Mouse (Mus musculus) kidney, embryonic 15.5 days (tissue): ENCODE results near the gene Trub1. TPM values are rescaled to one million over a fixed set of nuclear protein-coding genes. Genes with fewer than 3 reads are reported as not detected.

Experiments used
- ATAC-seq: fragments of 200-750 bp; cut with Nextera tagmentation; replicated peaks from 2 replicates; pipeline ENCODE4 v1.8.0; 2017; ENCODE audit warnings: moderate TSS enrichment; ENCODE audit not compliant: low FRiP score
- H3K27ac ChIP-seq: fragments of 300-500 bp; sonication (generic); 2 replicates; pipeline ENCODE4 v1.5.1; 2015; ENCODE audit warnings: mild to moderate bottlenecking, inconsistent platforms
- H3K27me3 ChIP-seq: fragments of 300-500 bp; sonication (generic); 2 replicates; pipeline ENCODE4 v1.6.1; 2015; ENCODE audit warnings: inconsistent platforms
- H3K36me3 ChIP-seq: fragments of 300-500 bp; sonication (generic); 2 replicates; pipeline ENCODE4 v1.6.1; 2015; ENCODE audit warnings: inconsistent platforms
- H3K4me1 ChIP-seq: fragments of 300-500 bp; sonication (generic); 2 replicates; pipeline ENCODE4 v1.6.1; 2015; ENCODE audit warnings: inconsistent platforms
- H3K4me2 ChIP-seq: fragments of 300-500 bp; sonication (generic); 2 replicates; pipeline ENCODE4 v1.6.1; 2015; ENCODE audit warnings: moderate library complexity, mild to moderate bottlenecking, inconsistent platforms
- H3K4me3 ChIP-seq: fragments of 300-500 bp; sonication (generic); replicated peaks from 2 replicates; pipeline ENCODE4 v1.5.1; 2015; ENCODE audit warnings: mild to moderate bottlenecking, inconsistent platforms
- H3K9ac ChIP-seq: fragments of 300-500 bp; sonication (generic); 2 replicates; pipeline ENCODE4 v1.6.1; 2015; ENCODE audit warnings: mild to moderate bottlenecking, inconsistent platforms
- H3K9me3 ChIP-seq: fragments of 300-500 bp; sonication (generic); replicated peaks from 2 replicates; pipeline ENCODE4 v1.6.1; 2016; ENCODE audit warnings: inconsistent platforms
- WGBS: fragments of 180-500 bp; shearing (Covaris S2); methylation state at CpG from one replicate; pipeline ENCODE4 v1.1.7; 2015; ENCODE audit warnings: mixed read lengths; 5-methylcytosine and 5-hydroxymethylcytosine counted together
- polyA plus RNA-seq: library from polyadenylated mRNA; unstranded; fragments of >200 nt; fragmentation: Nextera tagmentation; extraction: Ambion mirVana; gene quantifications from 2 replicates; pipeline ENCODE4 v1.2.1, GENCODE M21; 2015

The Trub1 gene
- 28.2 and 30.6 TPM in 2 replicates for polyA plus RNA-seq

DNA sequence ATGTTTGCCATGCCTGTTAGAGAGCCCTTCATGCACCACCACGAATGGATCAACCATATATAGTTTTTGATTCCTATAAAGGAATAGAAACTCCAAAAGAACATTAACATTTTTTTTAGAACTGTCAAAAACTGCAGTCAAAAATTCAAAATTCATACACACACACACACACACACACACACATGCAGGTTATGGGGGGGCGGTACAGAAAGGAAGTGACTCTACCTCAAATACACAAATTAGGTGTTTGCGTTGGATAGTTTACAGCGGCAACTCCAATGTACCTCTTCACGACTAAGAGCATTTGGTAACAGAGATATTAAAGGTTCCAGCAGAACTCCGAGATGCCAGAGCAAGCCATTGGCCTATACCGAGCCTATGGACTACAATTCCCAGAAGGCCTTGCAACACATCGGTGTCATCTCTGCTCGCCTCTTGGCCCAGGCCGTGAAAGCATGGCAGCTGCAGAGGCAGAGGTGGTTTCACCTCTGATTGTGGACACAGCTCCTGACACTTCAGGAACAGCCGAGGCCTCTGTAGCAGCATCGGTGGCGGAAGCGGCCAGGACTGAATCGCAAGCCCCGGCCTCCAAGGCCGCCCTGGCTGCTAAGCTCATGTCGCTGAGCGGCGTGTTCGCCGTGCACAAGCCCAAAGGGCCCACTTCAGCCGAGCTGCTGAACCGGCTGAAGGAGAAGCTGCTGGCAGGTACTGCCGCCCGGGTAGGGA lies at the start of gene Trub1:
TSS of gene Trub1 (plus strand) at position 421 of the 726 bp plus-strand sequence.
- Histone ChIP-seq H3K27ac (peak within 1 kb of the TSS; percentile 65), H3K9ac (peak within 1 kb of the TSS; percentile 73), H3K36me3 (peaks cover 5% of the 10 kb centered on the region; the same call in 1 of the 2 replicates), H3K27me3 (no peaks in the 10 kb centered on the region), H3K4me3 (peak within 1 kb of the TSS; percentile 75), H3K4me2 (peak within 1 kb of the TSS; percentile 63), H3K4me1 (peaks cover 14% of the 10 kb centered on the region), H3K9me3 (no peaks in the 10 kb centered on the region)
- ATAC-seq: peak; percentile 97
- 5% methylated on average over 26 of the region's 26 CpGs for WGBS

DNA sequence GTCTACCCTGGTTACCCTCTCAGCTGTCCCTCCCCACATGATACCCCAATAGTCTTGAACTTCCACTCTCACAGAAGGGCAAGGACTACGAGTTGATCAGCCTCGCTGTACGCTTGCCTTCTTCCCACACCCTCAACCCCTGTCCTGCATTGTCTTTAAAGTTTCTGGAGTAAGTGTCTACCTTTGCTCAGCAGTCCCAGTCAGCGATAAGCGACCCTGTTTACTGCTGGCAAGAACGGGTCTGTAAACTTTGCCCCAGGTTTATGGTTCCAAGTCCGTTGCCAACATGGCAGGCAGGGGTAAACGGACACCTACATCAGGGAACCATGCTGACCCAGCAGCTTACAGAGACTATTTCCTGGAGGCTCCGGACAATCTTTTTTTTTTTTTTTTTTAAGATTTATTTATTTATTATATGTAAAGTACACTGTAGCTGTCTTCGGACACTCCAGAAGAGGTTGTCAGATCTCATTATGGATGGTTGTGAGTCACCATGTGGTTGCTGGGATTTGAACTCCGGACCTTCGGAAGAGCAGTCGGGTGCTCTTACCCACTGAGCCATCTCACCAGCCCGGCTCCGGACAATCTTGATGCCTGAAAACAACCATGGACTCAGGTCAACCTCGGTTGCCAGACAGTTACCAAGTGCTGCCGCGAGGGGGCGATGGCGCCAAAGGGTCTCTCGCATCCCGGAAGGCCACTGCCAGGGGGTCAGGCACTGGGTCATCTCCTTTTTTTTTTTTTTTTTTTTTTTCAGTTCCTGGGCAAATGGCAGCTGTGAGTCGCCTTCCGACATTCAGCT lies 48.8 kb upstream of the Trub1 start:
- Histone ChIP-seq H3K4me1 (peaks cover 26% of the 10 kb centered on the region), H3K27ac (peak overlapping the region; percentile 66), H3K9ac (no peak overlapping the region), H3K4me3 (peak overlapping the region; percentile 19), H3K36me3 (no peaks in the 10 kb centered on the region), H3K4me2 (peak overlapping the region; percentile 47), H3K9me3 (no peaks in the 10 kb centered on the region), H3K27me3 (no peaks in the 10 kb centered on the region)
- peak; percentile 63 for ATAC-seq
- WGBS: 11% methylated on average over 24 of the region's 24 CpGs

DNA sequence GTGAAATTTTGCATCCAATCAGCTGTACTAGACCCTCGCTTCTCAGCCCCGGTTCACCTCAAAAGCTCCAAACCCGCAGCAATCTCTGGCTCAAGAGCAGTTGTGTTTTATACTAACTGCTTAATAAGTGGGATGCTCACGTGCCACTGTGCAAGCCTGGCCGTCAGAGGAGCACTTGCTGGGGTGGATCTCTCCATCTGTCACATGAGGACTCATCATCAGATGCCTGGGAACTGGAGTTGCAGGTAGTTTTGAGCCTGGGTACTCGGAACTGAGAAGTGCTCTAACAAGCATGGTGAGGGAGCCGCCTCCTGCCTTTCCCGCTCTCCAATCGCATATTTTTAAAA lies 48.2 kb upstream of the Trub1 start:
- Histone ChIP-seq H3K27ac (peak overlapping the region; percentile 66; the same call in 1 of the 2 replicates), H3K36me3 (no peaks in the 10 kb centered on the region), H3K4me2 (peak overlapping the region; percentile 47), H3K27me3 (no peaks in the 10 kb centered on the region), H3K4me1 (peaks cover 26% of the 10 kb centered on the region), H3K9ac (no peak overlapping the region), H3K4me3 (peak overlapping the region; percentile 19), H3K9me3 (no peaks in the 10 kb centered on the region)
- 18% methylated on average over 9 of the region's 9 CpGs for WGBS
- ATAC-seq: 0 out of 2 replicates have a peak, but pooled peaks have one; percentile 9

DNA sequence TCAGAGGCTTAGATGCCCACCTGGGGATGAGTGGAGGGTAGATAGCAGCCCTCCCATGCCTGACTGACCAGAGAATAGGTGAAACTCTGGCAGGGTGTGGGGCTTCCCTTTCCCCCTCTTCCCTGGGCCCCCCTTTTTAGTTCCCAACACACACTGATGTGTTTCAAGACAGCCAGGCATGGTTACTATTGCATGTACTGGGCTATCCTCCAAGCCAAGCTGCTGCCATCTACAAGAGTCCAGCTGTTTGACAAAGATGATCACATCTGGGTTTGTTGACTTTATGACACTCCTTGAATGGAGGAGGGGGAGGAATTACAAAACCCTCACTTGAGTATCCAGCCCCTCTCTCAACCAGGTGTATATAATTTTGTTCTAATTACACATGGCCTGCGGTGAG lies 44.8 kb upstream of the Trub1 start:
- Histone ChIP-seq H3K27me3 (no peaks in the 10 kb centered on the region), H3K9ac (no peak overlapping the region), H3K36me3 (no peaks in the 10 kb centered on the region), H3K4me2 (no peak overlapping the region), H3K9me3 (no peaks in the 10 kb centered on the region), H3K4me3 (no peak overlapping the region), H3K27ac (no peak overlapping the region), H3K4me1 (peaks cover 48% of the 10 kb centered on the region)
- no peak for ATAC-seq
- 98% methylated on average over 1 of the region's 1 CpGs for WGBS

DNA sequence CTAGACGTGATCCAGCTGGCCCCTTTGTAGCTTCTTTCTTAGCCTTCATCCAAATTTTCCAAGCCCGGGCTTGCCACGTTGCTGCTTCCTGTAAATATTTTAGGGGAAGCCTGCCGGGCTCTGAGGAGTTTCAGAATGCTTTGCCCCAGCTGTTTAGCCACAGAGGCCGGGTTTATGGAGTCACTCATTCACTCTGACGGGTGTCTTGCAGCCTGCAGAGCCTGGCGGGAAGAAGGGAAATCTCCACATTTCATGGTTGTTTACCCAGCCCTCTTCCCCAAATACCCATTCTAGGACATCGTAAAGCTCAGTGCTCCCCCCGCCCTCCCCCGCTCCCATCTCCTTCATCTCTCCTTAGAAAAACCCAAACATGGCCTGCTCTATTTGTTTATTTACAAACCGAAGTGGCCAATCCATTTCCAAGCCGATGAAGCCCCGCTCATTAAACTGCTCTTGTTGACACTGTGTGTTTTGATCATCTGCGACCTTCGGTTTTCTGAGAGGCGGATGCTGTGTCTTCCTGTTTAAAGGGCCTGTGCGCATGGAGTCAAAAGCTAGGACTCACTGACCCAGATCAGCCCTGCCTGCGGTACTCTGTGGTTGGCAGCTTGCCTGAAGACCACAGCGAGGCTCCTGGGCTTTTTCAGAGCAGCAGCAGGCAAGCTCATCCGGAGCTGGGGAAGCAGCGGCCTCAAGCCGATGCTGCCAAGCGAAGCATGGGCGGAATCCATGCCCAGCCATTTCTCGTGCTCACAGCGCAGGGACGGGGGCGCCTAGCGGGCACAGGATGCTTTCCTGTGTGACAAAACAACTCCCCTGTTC lies 41.1 kb upstream of the Trub1 start:
- Histone ChIP-seq H3K4me2 (peak overlapping the region; percentile 51), H3K9ac (peak overlapping the region; percentile 21; the same call in 1 of the 2 replicates), H3K4me1 (peaks cover 32% of the 10 kb centered on the region), H3K36me3 (no peaks in the 10 kb centered on the region), H3K9me3 (no peaks in the 10 kb centered on the region), H3K27ac (peak overlapping the region; percentile 93), H3K4me3 (peak overlapping the region; percentile 27), H3K27me3 (no peaks in the 10 kb centered on the region)
- 5% methylated on average over 29 of the region's 29 CpGs for WGBS
- peak; percentile 91 for ATAC-seq

DNA sequence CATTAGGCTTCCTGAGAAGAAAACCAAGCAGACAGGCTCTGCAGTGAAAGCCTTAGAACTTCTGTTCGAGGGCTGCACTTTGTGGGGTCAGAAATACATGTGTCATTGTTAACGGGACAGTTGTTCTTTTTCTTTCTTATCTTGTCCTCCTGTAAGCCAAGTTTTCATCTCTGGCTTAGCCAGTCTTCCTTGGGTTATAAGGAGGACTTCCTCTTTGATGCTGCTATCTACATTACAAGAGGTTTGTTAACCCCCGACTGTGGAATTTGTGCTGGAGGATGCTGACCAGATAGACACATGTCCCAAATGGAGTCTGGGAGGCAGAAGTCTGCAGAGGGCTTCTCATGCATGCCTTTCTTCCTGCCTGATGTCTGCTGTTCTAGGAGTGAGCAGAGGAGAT lies 39.5 kb upstream of the Trub1 start:
- no peak overlapping the region for H3K27ac ChIP-seq
- no peak for ATAC-seq
- H3K4me1 ChIP-seq: peaks cover 35% of the 10 kb centered on the region
- no peak overlapping the region for H3K4me3 ChIP-seq
- no peaks in the 10 kb centered on the region for H3K9me3 ChIP-seq
- H3K36me3 ChIP-seq: no peaks in the 10 kb centered on the region
- H3K9ac ChIP-seq: no peak overlapping the region
- H3K4me2 ChIP-seq: no peak overlapping the region
- 68% methylated on average over 3 of the region's 3 CpGs for WGBS
- no peaks in the 10 kb centered on the region for H3K27me3 ChIP-seq

DNA sequence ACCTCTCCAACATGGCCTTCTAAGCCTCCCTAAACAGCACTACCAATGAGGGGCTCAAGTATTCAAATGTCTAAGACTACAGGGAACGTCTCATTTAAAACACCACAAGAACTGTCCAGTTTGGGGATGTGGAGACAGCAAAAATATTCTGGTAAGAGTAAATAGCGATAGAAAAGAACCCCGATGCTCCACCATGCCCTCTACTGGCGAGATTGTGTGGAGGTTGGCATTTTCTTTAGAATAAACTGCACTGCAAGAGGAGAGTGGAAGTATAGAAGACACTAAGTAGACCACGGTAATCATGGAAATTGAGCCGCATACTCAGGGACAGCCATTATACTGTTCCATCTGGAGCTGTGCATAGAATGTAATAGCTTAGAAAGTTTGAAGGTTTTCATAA lies 38.8 kb upstream of the Trub1 start:
- Histone ChIP-seq H3K9ac (no peak overlapping the region), H3K36me3 (no peaks in the 10 kb centered on the region), H3K9me3 (no peaks in the 10 kb centered on the region), H3K27ac (no peak overlapping the region), H3K27me3 (no peaks in the 10 kb centered on the region), H3K4me3 (no peak overlapping the region), H3K4me2 (no peak overlapping the region), H3K4me1 (peaks cover 36% of the 10 kb centered on the region)
- 89% methylated on average over 6 of the region's 6 CpGs for WGBS
- ATAC-seq: no peak

DNA sequence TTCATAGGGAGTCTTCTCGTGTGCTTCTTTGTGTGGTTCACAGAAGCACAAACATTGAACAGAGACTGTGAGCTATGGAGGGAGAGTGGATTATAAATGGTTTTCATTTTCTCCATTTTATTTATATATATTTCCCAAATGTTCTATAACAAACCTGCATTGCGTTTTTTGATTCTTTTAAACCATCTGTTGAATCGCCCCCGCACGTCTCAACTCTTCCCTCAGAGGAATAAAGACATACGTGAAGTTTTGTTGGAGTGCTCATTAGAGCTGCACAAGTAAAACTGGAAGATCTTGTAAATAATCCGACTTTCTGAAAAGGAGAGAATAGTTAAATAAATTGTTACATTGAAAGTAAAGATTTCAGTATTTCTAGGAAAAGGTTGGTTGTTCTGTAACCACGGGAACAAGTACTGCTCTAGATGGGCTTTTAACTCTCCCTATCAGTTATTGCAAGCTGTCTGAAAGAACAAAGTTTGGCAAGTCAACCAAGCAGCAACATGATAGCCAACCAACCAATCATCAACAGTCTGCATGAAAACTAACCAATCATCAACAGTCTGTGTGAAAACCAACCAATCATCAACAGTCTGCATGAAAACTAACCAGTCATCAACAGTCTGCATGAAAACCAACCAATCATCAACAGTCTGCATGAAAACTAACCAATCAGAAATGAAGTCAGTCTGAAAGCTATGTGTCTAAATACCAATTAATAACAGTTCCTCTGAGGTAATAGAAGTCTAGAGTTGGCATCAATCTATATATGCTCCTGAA lies 37.5 kb upstream of the Trub1 start:
- Histone ChIP-seq H3K9ac (no peak overlapping the region), H3K4me1 (peaks cover 36% of the 10 kb centered on the region), H3K36me3 (no peaks in the 10 kb centered on the region), H3K9me3 (no peaks in the 10 kb centered on the region), H3K27ac (no peak overlapping the region), H3K4me3 (no peak overlapping the region), H3K27me3 (no peaks in the 10 kb centered on the region), H3K4me2 (no peak overlapping the region)
- 90% methylated on average over 8 of the region's 8 CpGs for WGBS
- no peak for ATAC-seq

DNA sequence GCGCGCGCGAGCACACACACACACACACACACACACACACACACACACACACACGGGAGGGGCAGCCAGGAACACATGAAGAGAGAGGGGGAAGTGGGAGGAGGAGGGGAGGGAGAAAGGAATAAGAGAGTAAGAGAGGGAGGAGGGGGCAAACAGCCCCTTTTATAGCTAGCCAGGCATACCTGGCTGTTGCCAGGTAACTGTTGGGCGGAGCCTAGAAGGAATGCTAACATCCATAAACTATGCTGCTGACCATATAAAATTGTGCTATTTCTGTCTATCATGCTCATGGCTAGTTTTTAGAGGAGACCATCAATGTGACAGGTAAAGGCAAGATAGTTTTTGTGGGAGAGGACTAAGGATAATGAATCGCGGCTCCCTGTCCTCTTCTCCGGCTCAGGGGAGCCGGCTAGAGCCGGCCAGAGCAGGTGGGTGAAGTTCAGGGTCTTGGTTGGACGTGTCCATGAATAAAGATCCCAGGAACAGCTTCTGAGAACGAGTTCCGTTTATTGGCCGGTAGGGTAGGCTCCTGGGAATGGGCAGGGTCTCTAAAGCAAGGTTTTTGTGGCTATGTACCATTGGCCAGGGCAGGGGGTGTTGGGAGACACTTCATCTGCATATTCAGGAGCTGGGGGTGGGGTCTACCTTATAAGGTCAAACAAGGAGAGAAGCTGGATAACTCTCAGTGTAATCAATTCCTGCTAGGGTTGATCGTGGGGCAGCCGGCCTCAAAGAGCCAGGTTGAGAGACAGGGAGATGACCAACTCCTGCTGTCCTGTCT lies 34.7 kb upstream of the Trub1 start:
- Histone ChIP-seq H3K9ac (no peak overlapping the region), H3K36me3 (no peaks in the 10 kb centered on the region), H3K4me1 (peaks cover 18% of the 10 kb centered on the region), H3K9me3 (no peaks in the 10 kb centered on the region), H3K27me3 (no peaks in the 10 kb centered on the region), H3K4me3 (peak overlapping the region; percentile 21), H3K4me2 (peak overlapping the region; percentile 54), H3K27ac (peak overlapping the region; percentile 73)
- WGBS: 19% methylated on average over 17 of the region's 17 CpGs
- ATAC-seq: peak; percentile 81

DNA sequence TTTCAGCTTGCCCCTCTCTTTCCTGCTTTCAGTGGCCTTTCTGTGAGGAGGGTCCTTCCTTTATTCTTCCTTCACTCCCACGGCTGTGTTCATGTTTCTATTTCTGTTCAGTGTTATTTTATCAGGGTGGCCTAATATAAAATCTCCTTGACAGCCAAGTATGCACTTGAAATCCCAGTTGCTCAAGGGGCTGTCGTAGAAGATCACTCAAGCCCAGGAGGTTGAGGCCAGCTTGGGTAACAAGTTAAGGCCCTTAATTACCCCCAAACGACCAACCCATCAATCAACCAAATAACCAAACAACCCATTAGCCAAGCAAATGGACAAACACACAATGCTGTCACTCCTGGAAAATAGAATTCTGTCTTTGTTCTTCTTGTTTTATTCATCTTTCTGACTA lies 29.3 kb upstream of the Trub1 start:
- WGBS: 11% methylated on average over 3 of the region's 3 CpGs
- H3K27ac ChIP-seq: peak overlapping the region; percentile 52
- no peak for ATAC-seq

DNA sequence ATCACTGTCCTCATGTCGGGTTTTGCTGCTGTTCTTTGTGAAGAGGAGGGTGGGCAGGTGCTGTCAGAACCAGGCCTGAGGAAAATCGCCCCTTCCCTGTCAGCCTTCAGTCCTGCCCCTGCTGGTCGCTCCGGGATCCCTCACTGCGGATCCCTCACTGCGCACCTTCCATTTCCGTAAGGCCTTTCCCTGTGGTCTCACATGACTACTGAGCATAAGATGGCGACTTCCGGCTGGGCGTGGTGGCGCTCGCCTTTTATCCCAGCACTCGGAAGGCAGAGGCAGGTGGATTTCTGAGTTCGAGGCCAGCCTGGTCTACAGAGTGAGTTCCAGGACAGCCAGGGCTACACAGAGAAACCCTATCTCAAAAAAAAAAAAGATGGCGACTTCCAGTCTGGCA lies 27.4 kb upstream of the Trub1 start:
- H3K9ac ChIP-seq: no peak overlapping the region
- no peaks in the 10 kb centered on the region for H3K27me3 ChIP-seq
- no peak overlapping the region for H3K4me3 ChIP-seq
- H3K27ac ChIP-seq: no peak overlapping the region
- no peak for ATAC-seq
- H3K36me3 ChIP-seq: no peaks in the 10 kb centered on the region
- no peak overlapping the region for H3K4me2 ChIP-seq
- no peaks in the 10 kb centered on the region for H3K9me3 ChIP-seq
- WGBS: 95% methylated on average over 15 of the region's 15 CpGs
- H3K4me1 ChIP-seq: peaks cover 17% of the 10 kb centered on the region

More for the DNA sequence above, 29.3 kb upstream of the Trub1 start:
- Histone ChIP-seq H3K4me1 (peaks cover 22% of the 10 kb centered on the region), H3K36me3 (no peaks in the 10 kb centered on the region), H3K27me3 (no peaks in the 10 kb centered on the region), H3K4me2 (0 out of 2 replicates have a peak overlapping the region, but pooled peaks have one; percentile 9), H3K9ac (no peak overlapping the region), H3K9me3 (no peaks in the 10 kb centered on the region), H3K4me3 (no peak overlapping the region)
